Mouse (Mus musculus) midbrain, embryonic 14.5 days (tissue): ENCODE results near the gene Padi2. TPM values are rescaled to one million over a fixed set of nuclear protein-coding genes. Genes with fewer than 3 reads are reported as not detected.

Experiments
- ATAC-seq: fragments of 200-750 bp; cut with Nextera tagmentation; 2 replicates; pipeline ENCODE4 v1.8.0; 2017; ENCODE audit warnings: moderate number of reproducible peaks, moderate library complexity; ENCODE audit not compliant: low FRiP score, low TSS enrichment
- DNase-seq: peaks from one replicate; pipeline ENCODE4 v3.0.0-alpha.2; 2015
- H3K27ac ChIP-seq: fragments of 300-500 bp; sonication (generic); replicated peaks from 2 replicates; pipeline ENCODE4 v1.5.1; 2014; ENCODE audit warnings: mild to moderate bottlenecking, low read depth, low read length, moderate library complexity
- H3K27me3 ChIP-seq: fragments of 300-500 bp; sonication (generic); 2 replicates; pipeline ENCODE4 v1.6.1; 2014; ENCODE audit warnings: low read length, control low read depth, mixed read lengths; ENCODE audit not compliant: control insufficient read depth, insufficient read depth
- H3K36me3 ChIP-seq: fragments of 300-500 bp; sonication (generic); 2 replicates; pipeline ENCODE4 v1.6.1; 2014; ENCODE audit warnings: low read length, control low read depth; ENCODE audit not compliant: control insufficient read depth, insufficient read depth
- H3K4me1 ChIP-seq: fragments of 300-500 bp; sonication (generic); 2 replicates; pipeline ENCODE4 v1.6.1; 2014; ENCODE audit warnings: mild to moderate bottlenecking, antibody characterized with exemption, low read length, control low read depth; ENCODE audit not compliant: control insufficient read depth, insufficient read depth
- H3K4me2 ChIP-seq: fragments of 300-500 bp; sonication (generic); 2 replicates; pipeline ENCODE4 v1.6.1; 2014; ENCODE audit warnings: mild to moderate bottlenecking, low read length, moderate library complexity
- H3K4me3 ChIP-seq: fragments of 300-500 bp; sonication (generic); replicated peaks from 2 replicates; pipeline ENCODE4 v1.5.1; 2014; ENCODE audit warnings: low read depth, low read length
- H3K9ac ChIP-seq: fragments of 300-500 bp; sonication (generic); replicated peaks from 2 replicates; pipeline ENCODE4 v1.6.1; 2014; ENCODE audit warnings: mild to moderate bottlenecking, low read length, moderate library complexity
- H3K9me3 ChIP-seq: fragments of 300-500 bp; sonication (generic); 2 replicates; pipeline ENCODE4 v1.6.1; 2016; ENCODE audit warnings: low read length, control low read depth, mixed read lengths; ENCODE audit not compliant: control insufficient read depth
- WGBS: fragments of 180-500 bp; shearing (Covaris S2); extraction: QIAGEN DNeasy Blood & Tissue Kit; methylation state at CpG from one replicate; pipeline ENCODE4 v1.1.7; 2014; 5-methylcytosine and 5-hydroxymethylcytosine counted together
- polyA plus RNA-seq: library from polyadenylated mRNA; unstranded; fragments of >200 nt; fragmentation: Nextera tagmentation; extraction: Ambion mirVana; gene quantifications from 2 replicates; pipeline ENCODE4 v1.2.1, GENCODE M21; 2014

The Padi2 gene
- polyA plus RNA-seq, 1 experiment from 2014 or later, result 1.7 TPM

DNA sequence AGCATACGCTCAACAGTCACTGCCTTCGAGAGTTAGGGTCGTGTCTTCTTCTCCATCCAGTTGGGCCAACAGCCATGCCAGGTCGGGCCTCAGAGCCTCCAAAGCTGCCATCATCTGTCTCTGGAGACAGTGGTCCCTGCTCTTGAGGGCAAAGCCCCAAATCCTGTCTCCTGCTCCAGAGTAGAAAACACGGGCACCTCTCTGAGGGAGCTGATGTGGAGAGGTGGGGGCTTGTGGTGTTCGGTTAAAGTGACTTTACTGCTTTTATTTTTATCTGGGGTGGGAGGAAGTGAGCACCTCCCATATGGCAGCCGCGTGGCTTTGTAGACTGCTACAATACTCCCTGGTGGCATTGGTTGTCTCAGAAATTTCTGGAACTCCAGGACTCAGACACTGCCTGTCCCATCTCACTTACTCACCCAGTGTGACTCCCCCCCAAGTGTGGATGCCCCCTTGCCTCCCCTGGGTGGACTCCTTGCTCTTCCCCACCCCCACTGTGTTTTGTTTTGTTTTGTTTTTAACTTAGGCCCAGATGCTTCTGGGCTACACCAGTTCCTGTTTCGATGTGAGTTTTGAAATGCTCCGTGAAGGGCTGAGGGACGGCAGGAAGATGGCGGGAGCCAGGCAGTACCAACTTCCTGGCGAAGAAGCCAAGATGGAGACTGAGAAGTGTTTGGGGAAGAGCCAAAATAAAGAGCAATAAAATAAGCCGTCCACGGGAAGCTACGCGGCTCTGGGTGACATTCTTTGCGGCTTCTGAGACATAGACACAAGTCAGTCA lies 45.9 kb downstream of the Padi2 start:
- Histone ChIP-seq H3K4me3 (no peak overlapping the region), H3K27me3 (no peaks in the 10 kb centered on the region), H3K4me1 (peaks cover 5% of the 10 kb centered on the region), H3K9ac (no peak overlapping the region), H3K9me3 (no peaks in the 10 kb centered on the region), H3K27ac (no peak overlapping the region), H3K36me3 (no peaks in the 10 kb centered on the region), H3K4me2 (no peak overlapping the region)
- DNase-seq (no peak), ATAC-seq (no peak)
- WGBS, result 92% methylated on average over 18 of the region's 18 CpGs

DNA sequence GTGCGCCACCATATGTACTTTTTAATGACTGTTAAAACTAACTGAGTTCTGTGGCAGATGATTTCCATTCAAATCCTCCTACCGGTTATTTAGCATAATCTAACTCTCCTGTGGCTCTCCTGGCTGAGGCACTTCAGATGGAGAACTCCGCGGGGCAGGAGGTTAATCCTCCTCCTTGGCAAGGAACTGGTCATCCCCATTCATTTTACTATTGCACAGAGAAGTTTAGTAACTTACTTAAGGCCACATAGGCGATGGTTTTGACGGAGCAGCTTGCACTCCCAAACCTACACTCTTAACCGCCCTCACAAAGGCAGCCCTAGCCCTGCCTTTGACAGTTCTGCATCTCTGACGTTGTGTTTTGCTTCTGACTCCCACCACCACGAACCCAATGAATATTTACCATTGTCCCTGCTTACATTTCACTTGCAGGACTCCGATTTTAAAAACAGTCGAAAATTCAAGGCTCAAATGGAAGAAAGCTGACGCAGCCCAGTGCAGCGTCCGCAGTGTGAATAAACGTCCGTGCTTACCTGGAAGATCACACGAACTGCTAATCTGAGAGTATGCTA lies 51.1 kb downstream of the Padi2 start:
- peak; percentile 64 for DNase-seq
- Histone ChIP-seq H3K4me3 (peak overlapping the region; percentile 32), H3K36me3 (no peaks in the 10 kb centered on the region), H3K27me3 (no peaks in the 10 kb centered on the region), H3K4me1 (peaks cover 16% of the 10 kb centered on the region), H3K4me2 (peak overlapping the region; percentile 63), H3K27ac (peak overlapping the region; percentile 73), H3K9ac (peak overlapping the region; percentile 25; the same call in 1 of the 2 replicates), H3K9me3 (no peaks in the 10 kb centered on the region)
- 1% methylated on average over 17 of the region's 17 CpGs for WGBS
- ATAC-seq, result no peak

DNA sequence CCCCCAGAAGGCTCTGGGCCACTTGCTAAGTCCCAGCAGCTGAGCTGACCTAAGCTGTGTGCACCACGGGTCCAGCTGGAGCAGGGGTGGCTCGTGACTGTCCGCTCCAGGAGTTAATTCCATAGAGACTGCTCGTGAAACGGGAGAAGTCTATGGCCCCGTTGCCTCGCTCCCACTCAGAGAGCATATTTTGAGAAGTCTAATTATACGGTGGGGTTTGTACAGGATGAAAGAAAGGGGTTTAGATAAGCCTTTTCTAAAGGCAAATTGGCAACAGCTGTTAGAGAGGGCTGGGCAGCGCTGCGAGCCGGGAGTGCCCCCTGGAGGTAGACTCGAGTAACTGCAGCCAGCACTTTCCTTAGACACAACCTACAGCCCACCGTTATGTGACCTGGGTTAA lies 51.6 kb downstream of the Padi2 start:
- Histone ChIP-seq H3K4me3 (peak overlapping the region; percentile 32), H3K4me1 (peaks cover 21% of the 10 kb centered on the region), H3K27me3 (no peaks in the 10 kb centered on the region), H3K36me3 (no peaks in the 10 kb centered on the region), H3K9ac (peak overlapping the region; percentile 25; the same call in 1 of the 2 replicates), H3K9me3 (no peaks in the 10 kb centered on the region), H3K27ac (peak overlapping the region; percentile 73), H3K4me2 (peak overlapping the region; percentile 63)
- WGBS, result under 1% methylated on average over 13 of the region's 13 CpGs
- ATAC-seq (peak; percentile 40; the same call in 1 of the 2 replicates), DNase-seq (peak; percentile 89)

DNA sequence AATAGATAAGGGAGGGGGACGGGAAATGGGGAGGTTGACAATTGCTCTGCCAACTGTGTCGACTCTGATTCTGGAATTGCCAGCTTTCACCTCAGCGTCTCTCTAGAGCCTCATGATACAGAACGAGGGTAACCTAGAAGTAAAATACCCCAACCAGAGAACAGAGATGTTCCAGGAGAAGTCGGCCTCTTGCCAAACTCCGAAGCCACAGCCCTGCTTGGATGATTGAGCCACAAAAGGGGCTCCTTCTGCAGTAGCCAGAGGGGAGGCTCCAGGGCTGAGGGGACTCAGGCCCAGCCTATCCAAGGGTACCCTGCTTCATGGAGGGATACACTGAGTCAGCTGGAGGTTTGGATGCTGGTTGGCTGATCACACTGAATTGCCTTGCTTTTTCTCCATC lies 52.2 kb downstream of the Padi2 start:
- 61% methylated on average over 6 of the region's 6 CpGs for WGBS

DNA sequence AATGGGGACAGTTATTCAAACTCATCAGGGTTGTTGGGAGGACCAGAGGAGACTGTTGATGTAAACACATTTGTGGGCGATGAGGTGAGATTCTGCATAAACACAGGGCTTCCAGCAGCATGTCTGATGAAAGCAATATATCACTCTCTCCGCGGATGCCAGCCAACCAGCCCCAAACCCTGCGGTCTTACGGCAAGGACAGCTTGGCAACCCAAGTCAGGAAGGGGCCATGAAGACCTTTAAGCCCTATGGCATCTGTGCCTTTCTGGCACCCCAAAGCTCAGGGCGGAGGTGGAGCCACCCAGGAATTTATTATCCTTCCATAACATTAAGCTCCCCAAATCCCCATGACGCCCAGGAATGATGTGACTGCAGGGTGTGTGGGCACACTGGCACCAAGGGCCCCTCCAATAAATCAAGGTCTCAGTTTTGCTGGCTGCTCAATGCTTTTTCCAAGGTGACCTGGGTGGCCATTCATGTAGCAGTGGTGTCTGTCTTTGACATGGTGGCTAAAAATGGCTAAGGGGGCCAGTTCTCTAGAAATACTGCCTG lies 53.1 kb downstream of the Padi2 start:
- 89% methylated on average over 7 of the region's 7 CpGs for WGBS
- DNase-seq, result no peak
- Histone ChIP-seq H3K36me3 (no peaks in the 10 kb centered on the region), H3K4me1 (peaks cover 21% of the 10 kb centered on the region), H3K4me3 (no peak overlapping the region), H3K9me3 (no peaks in the 10 kb centered on the region), H3K4me2 (no peak overlapping the region), H3K27ac (no peak overlapping the region), H3K27me3 (no peaks in the 10 kb centered on the region), H3K9ac (no peak overlapping the region)
- no peak for ATAC-seq

More for the DNA sequence above, 52.2 kb downstream of the Padi2 start:
- Histone ChIP-seq H3K27me3 (no peaks in the 10 kb centered on the region), H3K27ac (no peak overlapping the region), H3K9me3 (no peaks in the 10 kb centered on the region), H3K4me3 (no peak overlapping the region), H3K9ac (no peak overlapping the region), H3K4me2 (no peak overlapping the region), H3K36me3 (no peaks in the 10 kb centered on the region), H3K4me1 (peaks cover 21% of the 10 kb centered on the region)
- no peak for DNase-seq
- no peak for ATAC-seq

DNA sequence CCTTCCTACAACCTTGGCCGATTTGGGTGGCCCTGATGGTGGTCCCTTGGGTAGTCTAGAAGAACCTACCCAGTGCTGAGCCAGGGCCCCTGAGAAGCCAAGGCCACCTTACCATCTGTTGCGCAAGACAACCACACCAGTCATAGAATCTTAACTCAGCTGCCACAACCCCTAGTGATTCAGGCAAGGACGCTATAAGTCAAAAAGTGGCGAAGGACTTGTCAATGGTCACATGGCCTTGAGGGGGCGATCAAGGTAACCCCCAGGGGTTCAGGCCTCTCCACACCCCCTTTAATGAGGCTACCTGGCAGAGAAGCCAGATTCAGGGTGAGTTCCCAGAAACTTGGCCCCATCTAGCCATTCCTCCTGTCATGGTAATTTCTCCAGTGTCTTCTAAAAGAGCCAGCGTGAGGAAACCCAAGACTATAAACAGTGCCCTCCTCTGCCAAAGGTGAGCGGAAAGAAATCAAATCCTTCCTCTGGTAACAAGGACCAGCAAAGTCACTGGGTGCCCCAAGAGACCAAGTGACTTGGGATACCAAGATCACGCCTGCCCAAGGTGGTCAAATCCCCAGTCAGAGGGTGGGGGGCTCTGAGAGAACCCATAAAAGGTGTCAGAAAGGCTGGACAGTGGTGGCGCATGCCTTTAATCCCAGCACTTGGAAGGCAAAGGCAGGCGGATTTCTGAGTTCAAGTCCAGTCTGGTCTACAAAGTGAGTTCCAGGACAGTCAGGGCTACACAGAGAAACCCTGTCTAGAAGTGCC lies 53.8 kb downstream of the Padi2 start:
- 83% methylated on average over 10 of the region's 10 CpGs for WGBS
- Histone ChIP-seq H3K36me3 (no peaks in the 10 kb centered on the region), H3K27me3 (no peaks in the 10 kb centered on the region), H3K27ac (no peak overlapping the region), H3K9me3 (no peaks in the 10 kb centered on the region), H3K4me1 (peaks cover 21% of the 10 kb centered on the region), H3K9ac (no peak overlapping the region), H3K4me2 (no peak overlapping the region; the same call in 1 of the 2 replicates), H3K4me3 (no peak overlapping the region)
- ATAC-seq, result no peak
- DNase-seq, result no peak

DNA sequence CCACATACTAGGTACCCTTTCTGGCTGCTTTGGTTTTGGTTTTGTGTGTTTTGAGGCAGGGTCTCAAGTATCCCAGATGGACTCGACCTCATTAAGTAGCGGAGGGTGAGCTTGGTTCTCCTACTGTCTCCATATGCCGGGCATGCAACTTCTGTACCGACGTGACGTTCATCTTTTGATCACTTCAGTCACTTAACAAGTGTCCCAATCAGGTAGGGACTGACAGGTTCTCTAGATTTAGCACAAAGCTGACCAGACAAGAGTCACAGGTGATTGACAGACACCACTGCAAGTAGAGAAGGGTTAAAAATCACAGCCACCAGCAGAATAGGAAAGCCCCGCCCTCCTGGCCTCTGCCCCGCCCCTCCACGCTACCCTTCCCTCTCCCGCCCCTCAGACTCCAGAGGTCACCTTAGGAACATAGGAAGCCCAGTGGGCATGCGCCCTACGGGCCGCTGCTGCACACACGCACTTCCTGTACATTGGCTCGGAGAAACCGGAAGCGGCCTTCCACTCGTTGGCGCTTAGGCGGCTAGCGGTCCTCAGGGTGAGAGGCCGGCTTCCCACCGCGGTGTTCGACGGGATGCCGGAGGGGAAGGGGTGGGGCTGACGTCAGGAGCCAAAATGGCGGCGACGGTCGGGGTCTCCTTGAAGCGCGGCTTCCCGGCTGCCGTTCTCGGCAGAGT lies 54.8 kb downstream of the Padi2 start, which contains the start of gene Sdhb:
TSS of gene Sdhb (plus strand) at position 423 of the 686 bp plus-strand sequence.
- WGBS, result 2% methylated on average over 37 of the region's 37 CpGs
- Histone ChIP-seq H3K9ac (peak within 1 kb of the TSS; percentile 91), H3K4me1 (peaks cover 21% of the 10 kb centered on the region), H3K4me2 (peak within 1 kb of the TSS; percentile 92), H3K9me3 (no peaks in the 10 kb centered on the region), H3K36me3 (no peaks in the 10 kb centered on the region), H3K27ac (peak within 1 kb of the TSS; percentile 86), H3K4me3 (peak within 1 kb of the TSS; percentile 94), H3K27me3 (no peaks in the 10 kb centered on the region)
- peak; percentile 93 for ATAC-seq
- peak; percentile 98 for DNase-seq
